Mouse (Mus musculus) embryonic facial prominence, embryonic 13.5 days (tissue): ENCODE results near the gene Nhlh2. TPM values are rescaled to one million over a fixed set of nuclear protein-coding genes. Genes with fewer than 3 reads are reported as not detected.
A peak's percentile ranks its signal among the peaks of the same experiment; 100 is the strongest.

Experiments
- ATAC-seq: fragments of 200-750 bp; cut with Nextera tagmentation; 2 replicates; pipeline ENCODE4 v1.8.0; 2017; ENCODE audit warnings: low read depth; ENCODE audit not compliant: insufficient number of reproducible peaks, insufficient read depth, low FRiP score, low TSS enrichment
- H3K27ac ChIP-seq: fragments of 300-500 bp; sonication (generic); 2 replicates; pipeline ENCODE4 v1.5.1; 2015; ENCODE audit warnings: moderate library complexity, mild to moderate bottlenecking, inconsistent platforms
- H3K27me3 ChIP-seq: fragments of 300-500 bp; sonication (generic); 2 replicates; pipeline ENCODE4 v1.6.1; 2015; ENCODE audit warnings: mild to moderate bottlenecking, inconsistent platforms
- H3K36me3 ChIP-seq: fragments of 300-500 bp; sonication (generic); 2 replicates; pipeline ENCODE4 v1.6.1; 2015; ENCODE audit warnings: mild to moderate bottlenecking, inconsistent platforms
- H3K4me1 ChIP-seq: fragments of 300-500 bp; sonication (generic); 2 replicates; pipeline ENCODE4 v1.6.1; 2015; ENCODE audit warnings: inconsistent platforms
- H3K4me2 ChIP-seq: fragments of 300-500 bp; sonication (generic); 2 replicates; pipeline ENCODE4 v1.6.1; 2015; ENCODE audit warnings: moderate library complexity, mild to moderate bottlenecking, inconsistent platforms
- H3K4me3 ChIP-seq: fragments of 300-500 bp; sonication (generic); 2 replicates; pipeline ENCODE4 v1.5.1; 2015; ENCODE audit warnings: mild to moderate bottlenecking, inconsistent platforms
- H3K9ac ChIP-seq: fragments of 300-500 bp; sonication (generic); 2 replicates; pipeline ENCODE4 v1.6.1; 2015; ENCODE audit warnings: mild to moderate bottlenecking, inconsistent platforms
- H3K9me3 ChIP-seq: fragments of 300-500 bp; sonication (generic); 2 replicates; pipeline ENCODE4 v1.6.1; 2016; ENCODE audit warnings: inconsistent platforms
- WGBS: fragments of 180-500 bp; shearing (Covaris S2); methylation state at CpG from one replicate; pipeline ENCODE4 v1.1.7; 2015; ENCODE audit warnings: mixed read lengths; 5-methylcytosine and 5-hydroxymethylcytosine counted together
- polyA plus RNA-seq: library from polyadenylated mRNA; unstranded; fragments of >200 nt; fragmentation: Nextera tagmentation; extraction: Ambion mirVana; gene quantifications from 2 replicates; pipeline ENCODE4 v1.2.1, GENCODE M21; 2015

Gene Nhlh2
- polyA plus RNA-seq, 1 experiment from 2014 or later = 2.5 TPM

DNA sequence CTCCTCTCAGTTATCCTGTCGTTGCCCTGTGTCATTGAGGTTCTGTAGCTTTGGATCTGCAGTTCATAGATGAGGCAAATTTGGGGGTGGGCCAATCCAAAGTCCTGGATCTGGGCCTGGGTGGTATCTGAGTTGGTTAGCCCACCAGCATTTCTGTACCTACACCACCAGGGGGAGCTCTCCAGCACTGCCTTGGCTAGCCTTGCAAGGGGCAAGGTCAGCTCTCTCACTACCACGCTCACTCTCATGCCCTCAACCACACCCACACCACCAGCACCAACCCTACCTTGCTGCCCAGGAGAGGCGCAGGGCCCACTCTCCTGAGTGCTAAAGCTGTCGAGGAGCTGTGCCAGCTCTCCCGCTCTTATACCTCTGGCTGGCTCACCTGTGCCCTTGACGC lies 18.0 kb downstream of the Nhlh2 start:
- Histone ChIP-seq H3K27me3 (peaks cover 26% of the 10 kb centered on the region), H3K4me1 (peaks cover 12% of the 10 kb centered on the region), H3K9me3 (no peaks in the 10 kb centered on the region), H3K27ac (no peak overlapping the region), H3K36me3 (no peaks in the 10 kb centered on the region), H3K4me3 (no peak overlapping the region), H3K9ac (no peak overlapping the region), H3K4me2 (no peak overlapping the region)
- 0 out of 2 replicates have a peak, but pooled peaks have one; percentile 64 for ATAC-seq
- 62% methylated on average over 6 of the region's 6 CpGs for WGBS

- Histone ChIP-seq H3K9me3 (no peaks in the 10 kb centered on the region), H3K36me3 (no peaks in the 10 kb centered on the region), H3K4me3 (no peak overlapping the region), H3K27me3 (no peaks in the 10 kb centered on the region), H3K27ac (no peak overlapping the region), H3K4me2 (no peak overlapping the region), H3K9ac (no peak overlapping the region), H3K4me1 (no peaks in the 10 kb centered on the region)
- no peak for ATAC-seq
- WGBS = 91% methylated on average over 5 of the region's 5 CpGs
These were observed 27.9 kb downstream of the Nhlh2 start for GRCm38 (mm10) chr3:102037806-102038205.

DNA sequence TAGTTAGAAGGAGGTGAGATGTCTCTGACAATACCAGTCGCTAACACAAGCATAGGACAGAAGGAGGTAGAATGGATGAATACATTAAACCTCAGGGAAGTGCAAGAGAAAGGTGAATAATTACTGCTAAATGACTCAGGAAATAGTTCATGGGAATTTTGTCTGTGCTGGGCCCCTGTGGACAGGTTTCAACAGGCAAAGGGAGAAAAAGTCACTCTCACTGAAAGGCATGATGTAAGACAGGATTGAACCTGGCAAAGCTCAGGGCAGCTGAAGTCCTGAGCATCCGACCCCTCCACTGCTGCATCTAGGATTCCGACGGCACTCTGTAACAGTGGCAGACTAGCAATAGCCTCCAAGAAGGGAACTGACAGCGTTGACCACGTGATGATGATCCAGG lies 28.7 kb downstream of the Nhlh2 start:
- Histone ChIP-seq H3K4me3 (no peak overlapping the region), H3K9ac (no peak overlapping the region), H3K27me3 (no peaks in the 10 kb centered on the region), H3K9me3 (no peaks in the 10 kb centered on the region), H3K36me3 (no peaks in the 10 kb centered on the region), H3K4me1 (no peaks in the 10 kb centered on the region), H3K27ac (no peak overlapping the region), H3K4me2 (no peak overlapping the region)
- ATAC-seq = no peak
- WGBS = 67% methylated on average over 6 of the region's 6 CpGs

- Histone ChIP-seq H3K36me3 (no peaks in the 10 kb centered on the region), H3K27ac (no peak overlapping the region), H3K9me3 (no peaks in the 10 kb centered on the region), H3K4me3 (no peak overlapping the region), H3K9ac (no peak overlapping the region), H3K4me2 (no peak overlapping the region), H3K27me3 (no peaks in the 10 kb centered on the region), H3K4me1 (no peaks in the 10 kb centered on the region)
- WGBS = 74% methylated on average over 4 of the region's 4 CpGs
- no peak for ATAC-seq
These were observed 31.8 kb downstream of the Nhlh2 start for GRCm38 (mm10) chr3:102041632-102042031.

GRCm38 (mm10) chr3:102045071-102045470 lies 35.2 kb downstream of the Nhlh2 start:
- no peaks in the 10 kb centered on the region for H3K9me3 ChIP-seq
- H3K36me3 ChIP-seq = no peaks in the 10 kb centered on the region
- H3K4me1 ChIP-seq = peaks cover 3% of the 10 kb centered on the region; the same call in 1 of the 2 replicates
- no peak overlapping the region for H3K27ac ChIP-seq
- no peak overlapping the region for H3K4me3 ChIP-seq
- ATAC-seq = no peak
- H3K27me3 ChIP-seq = no peaks in the 10 kb centered on the region
- H3K9ac ChIP-seq = no peak overlapping the region
- 35% methylated on average over 3 of the region's 3 CpGs for WGBS
- H3K4me2 ChIP-seq = no peak overlapping the region

DNA sequence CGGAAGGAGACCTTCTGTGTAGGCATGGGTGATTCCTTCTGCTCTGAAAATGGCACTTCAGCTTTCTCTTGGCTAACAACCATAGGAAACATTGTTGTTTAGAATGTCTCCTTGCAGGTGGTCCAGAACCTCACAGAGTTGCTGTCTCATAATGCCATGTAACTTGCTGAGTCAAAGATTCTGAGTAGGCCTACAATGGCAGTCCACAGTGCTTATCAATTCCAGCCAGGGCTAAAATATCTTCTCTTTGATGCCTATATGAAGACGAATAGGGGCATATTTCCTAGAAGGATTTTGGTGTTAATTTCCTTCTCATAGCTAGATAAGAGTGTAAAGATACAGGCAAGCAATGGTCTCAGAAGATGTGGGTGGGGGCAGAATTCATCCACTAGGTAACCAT lies 37.7 kb downstream of the Nhlh2 start:
- H3K4me2 ChIP-seq = no peak overlapping the region
- no peak overlapping the region for H3K4me3 ChIP-seq
- H3K36me3 ChIP-seq = no peaks in the 10 kb centered on the region
- H3K9me3 ChIP-seq = no peaks in the 10 kb centered on the region
- no peak for ATAC-seq
- no peaks in the 10 kb centered on the region for H3K27me3 ChIP-seq
- H3K27ac ChIP-seq = no peak overlapping the region
- peaks cover 3% of the 10 kb centered on the region; the same call in 1 of the 2 replicates for H3K4me1 ChIP-seq
- H3K9ac ChIP-seq = no peak overlapping the region
- 84% methylated on average over 2 of the region's 2 CpGs for WGBS

GRCm38 (mm10) chr3:102049207-102050104 lies 39.6 kb downstream of the Nhlh2 start:
- ATAC-seq = no peak
- Histone ChIP-seq H3K4me1 (peaks cover 3% of the 10 kb centered on the region; the same call in 1 of the 2 replicates), H3K9ac (no peak overlapping the region), H3K36me3 (no peaks in the 10 kb centered on the region), H3K4me2 (no peak overlapping the region), H3K27me3 (no peaks in the 10 kb centered on the region), H3K27ac (no peak overlapping the region), H3K9me3 (no peaks in the 10 kb centered on the region), H3K4me3 (no peak overlapping the region)
- 75% methylated on average over 14 of the region's 14 CpGs for WGBS

- no peaks in the 10 kb centered on the region for H3K9me3 ChIP-seq
- H3K27ac ChIP-seq = no peak overlapping the region
- H3K27me3 ChIP-seq = no peaks in the 10 kb centered on the region
- no peak for ATAC-seq
- no peak overlapping the region for H3K9ac ChIP-seq
- 55% methylated on average over 3 of the region's 3 CpGs for WGBS
- no peak overlapping the region for H3K4me2 ChIP-seq
- no peaks in the 10 kb centered on the region for H3K36me3 ChIP-seq
- peaks cover 3% of the 10 kb centered on the region; the same call in 1 of the 2 replicates for H3K4me1 ChIP-seq
- H3K4me3 ChIP-seq = no peak overlapping the region
These were observed 42.2 kb downstream of the Nhlh2 start for GRCm38 (mm10) chr3:102052036-102052435.

- Histone ChIP-seq H3K4me2 (no peak overlapping the region), H3K36me3 (no peaks in the 10 kb centered on the region), H3K27me3 (no peaks in the 10 kb centered on the region), H3K27ac (no peak overlapping the region), H3K9me3 (no peaks in the 10 kb centered on the region), H3K9ac (no peak overlapping the region), H3K4me1 (peaks cover 3% of the 10 kb centered on the region; the same call in 1 of the 2 replicates), H3K4me3 (no peak overlapping the region)
- ATAC-seq = no peak
- 40% methylated on average over 8 of the region's 8 CpGs for WGBS
These were observed 43.4 kb downstream of the Nhlh2 start for GRCm38 (mm10) chr3:102053293-102053692.

DNA sequence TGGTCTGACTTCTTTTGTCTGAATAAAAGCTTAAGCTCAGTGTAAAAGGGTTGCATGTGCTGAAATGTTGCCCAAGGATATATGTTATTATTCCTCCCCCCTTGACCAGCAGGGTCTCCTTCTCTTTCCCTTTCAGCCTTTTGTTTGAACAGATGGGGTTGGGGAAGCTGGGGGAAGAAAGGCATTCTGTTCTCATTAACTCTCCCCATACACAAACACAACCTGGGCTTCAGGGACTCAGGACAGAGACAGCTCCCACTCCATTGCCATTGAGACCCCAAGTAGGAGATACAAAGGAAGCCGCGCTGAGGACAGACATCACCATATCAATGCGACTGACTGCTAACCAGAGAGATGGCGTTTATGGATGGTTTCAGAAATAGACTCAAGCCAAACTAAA lies 46.0 kb downstream of the Nhlh2 start:
- Histone ChIP-seq H3K4me3 (no peak overlapping the region), H3K9me3 (no peaks in the 10 kb centered on the region), H3K9ac (no peak overlapping the region), H3K27me3 (no peaks in the 10 kb centered on the region), H3K36me3 (no peaks in the 10 kb centered on the region), H3K27ac (no peak overlapping the region), H3K4me2 (no peak overlapping the region), H3K4me1 (no peaks in the 10 kb centered on the region)
- ATAC-seq = no peak
- WGBS = 25% methylated on average over 4 of the region's 4 CpGs

DNA sequence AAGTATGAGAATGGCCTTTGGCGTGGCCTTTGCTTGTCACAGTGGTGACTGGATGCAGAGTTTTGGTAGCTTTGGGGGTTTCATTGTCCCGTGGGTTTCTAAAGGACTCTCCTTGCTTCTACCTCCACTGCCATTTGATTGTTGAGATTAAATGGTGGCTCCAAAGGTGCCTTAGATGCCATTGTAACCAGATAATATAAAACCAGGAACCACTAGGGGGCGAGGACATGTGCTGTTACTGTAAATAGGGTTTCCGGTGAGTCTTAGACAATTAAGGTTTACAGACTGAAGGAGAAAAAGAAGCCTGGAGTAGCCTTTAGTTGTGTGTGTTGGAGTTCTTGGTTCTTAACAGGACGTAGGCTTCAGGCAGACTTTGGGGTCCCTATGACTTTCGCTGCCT lies 50.2 kb downstream of the Nhlh2 start:
- 75% methylated on average over 6 of the region's 6 CpGs for WGBS
- H3K4me2 ChIP-seq = no peak overlapping the region
- H3K27ac ChIP-seq = no peak overlapping the region
- H3K27me3 ChIP-seq = no peaks in the 10 kb centered on the region
- H3K9me3 ChIP-seq = no peaks in the 10 kb centered on the region
- no peak for ATAC-seq
- no peak overlapping the region for H3K4me3 ChIP-seq
- H3K9ac ChIP-seq = no peak overlapping the region
- no peaks in the 10 kb centered on the region for H3K36me3 ChIP-seq
- peaks cover 9% of the 10 kb centered on the region; the same call in 1 of the 2 replicates for H3K4me1 ChIP-seq
